Mouse (Mus musculus): ENCODE results near the gene Igsf8.

- TF ChIP-seq POLR2A (IDR thresholded peaks at IDR 0.05; ENCODE audit: low read depth, low read length) (no peak), CTCF (IDR thresholded peaks at IDR 0.05; ENCODE audit: borderline replicate concordance, insufficient read depth, low read length) (no peak)
Observed at GRCm38 (mm10) chr1:172326684-172327083, 65.2 kb downstream of the Igsf8 start.

Data from embryonic fibroblast, embryonic 13.5 days (primary cell).